ENCODE assay signal across 8 mouse cellular contexts in the genomic region with DNA sequence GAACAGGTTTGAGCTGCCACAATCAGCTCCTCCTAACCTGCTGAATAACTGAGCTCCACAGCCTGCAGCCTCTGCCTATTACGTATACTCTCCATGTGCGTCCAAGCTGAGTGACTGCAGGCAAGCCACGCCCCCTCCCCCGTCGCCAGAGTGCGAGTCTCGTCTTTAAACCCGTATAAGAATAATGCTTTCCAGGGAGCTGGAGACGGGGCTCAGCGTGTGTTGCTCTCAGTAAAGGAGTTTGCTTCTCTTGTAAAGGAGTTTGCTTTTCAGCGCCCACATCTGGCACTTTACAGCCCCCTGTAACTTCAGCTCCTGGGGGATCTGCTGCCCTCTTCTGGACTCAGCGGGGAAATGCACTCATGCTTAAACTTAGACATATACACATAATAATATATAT. TPM values are rescaled to one million over a fixed set of nuclear protein-coding genes. Genes with fewer than 3 reads are reported as not detected.
DNase-seq lines count a peak whose midpoint lies in the region; ATAC-seq and TF ChIP-seq lines count a peak whose summit lies in the region.

No protein-coding gene starts in this region.

- no peak for TF ChIP-seq POLR2A in cerebellum, adult 2 months (IDR thresholded peaks at IDR 0.05; ENCODE audit: borderline replicate concordance, insufficient read depth, low read length)

- H3K9ac ChIP-seq in forebrain, embryonic 16.5 days (replicated peaks; ENCODE audit: low read depth, low read length) = no peak overlapping the region
- no peak overlapping the region for H3K9ac ChIP-seq in limb, embryonic 13.5 days

- 0 out of 2 replicates have a peak overlapping the region, but pooled peaks have one; percentile 8 for H3K4me2 ChIP-seq in forebrain, embryonic 16.5 days (ENCODE audit: low read length)
- peak overlapping the region; percentile 48 for H3K4me2 ChIP-seq in limb, embryonic 13.5 days (replicated peaks)

- no peaks in the 10 kb centered on the region for H3K36me3 ChIP-seq in forebrain, embryonic 16.5 days (ENCODE audit: control insufficient read depth, insufficient read depth)
- H3K36me3 ChIP-seq in limb, embryonic 13.5 days = no peaks in the 10 kb centered on the region

- no peaks in the 10 kb centered on the region for H3K4me1 ChIP-seq in cerebellum, adult 2 months (ENCODE audit: control insufficient read depth, insufficient read depth, low read length)
- H3K4me1 ChIP-seq in forebrain, embryonic 16.5 days (replicated peaks; ENCODE audit: control insufficient read depth, insufficient read depth, low read length) = no peaks in the 10 kb centered on the region
- H3K4me1 ChIP-seq in limb, embryonic 13.5 days = peaks cover 4% of the 10 kb centered on the region

- H3K9me3 ChIP-seq in forebrain, embryonic 16.5 days (ENCODE audit: control insufficient read depth, low read length) = no peaks in the 10 kb centered on the region
- 0 out of 2 replicates have a peak, but pooled peaks cover 3% of the 10 kb centered on the region for H3K9me3 ChIP-seq in limb, embryonic 13.5 days

- 6% methylated on average over 12 of the region's 12 CpGs for WGBS in cerebellum, adult 2 months
- WGBS in forebrain, embryonic 16.5 days = 2% methylated on average over 12 of the region's 12 CpGs
- WGBS in limb, embryonic 13.5 days = 2% methylated on average over 12 of the region's 12 CpGs

- DNase-seq in cerebellum, adult 2 months = no peak
- no peak for DNase-seq in cerebellum, postnatal 36 days
- DNase-seq in ES-CJ7 (ENCODE audit: low read depth, low spot score) = peak; percentile 87
- peak; percentile 55 for DNase-seq in retina, embryonic 14.5 days (ENCODE audit: low spot score)
- no peak for DNase-seq in urinary bladder, adult 18-20 months (ENCODE audit: low spot score in 2 of 2)
- DNase-seq in urinary bladder, postnatal 14 days (ENCODE audit: low spot score) = no peak

- TF ChIP-seq CTCF in cerebellum, adult 2 months (IDR thresholded peaks at IDR 0.05; ENCODE audit: borderline replicate concordance, insufficient read depth, low read depth, low read length) = 0 out of 2 replicates have a peak, but pooled peaks have one; percentile 20

- ATAC-seq in forebrain, embryonic 16.5 days = no peak
- ATAC-seq in limb, embryonic 13.5 days (ENCODE audit: low FRiP score, low read depth) = peak; percentile 76

- H3K4me3 ChIP-seq in cerebellum, adult 2 months (replicated peaks; ENCODE audit: insufficient read depth, low read depth, low read length) = no peak overlapping the region
- H3K4me3 ChIP-seq in forebrain, embryonic 16.5 days (replicated peaks; ENCODE audit: low read length) = peak overlapping the region; percentile 10
- peak overlapping the region; percentile 25 for H3K4me3 ChIP-seq in limb, embryonic 13.5 days

- H3K27ac ChIP-seq in cerebellum, adult 2 months (ENCODE audit: insufficient read depth, low read length) = no peak overlapping the region
- no peak overlapping the region for H3K27ac ChIP-seq in forebrain, embryonic 16.5 days (ENCODE audit: low read length)
- H3K27ac ChIP-seq in limb, embryonic 13.5 days = peak overlapping the region; percentile 45; the same call in 1 of the 2 replicates

- H3K27me3 ChIP-seq in cerebellum, adult 2 months (ENCODE audit: control insufficient read depth, insufficient read depth, low read length) = no peaks in the 10 kb centered on the region
- H3K27me3 ChIP-seq in forebrain, embryonic 16.5 days (replicated peaks; ENCODE audit: control insufficient read depth, insufficient read depth, low read length) = no peaks in the 10 kb centered on the region
- no peaks in the 10 kb centered on the region for H3K27me3 ChIP-seq in limb, embryonic 13.5 days

RNA-seq across cellular contexts. Expression of gene Acacb, which starts 7.2 kb away (rescaled TPM):
- 4.6 and 5.2 TPM in 2 replicates for polyA plus RNA-seq in cerebellum, adult 2 months (2012; rRNA removed)
- 1.2 and 2.9 TPM in 2 replicates for polyA plus RNA-seq in forebrain, embryonic 16.5 days (2015; fragmentation: Nextera tagmentation; extraction: Ambion mirVana)
- 4.3 and 5.0 TPM in 2 replicates for polyA plus RNA-seq in limb, embryonic 13.5 days (2015; fragmentation: Nextera tagmentation; extraction: Ambion mirVana)

RNA-seq across cellular contexts. Expression of gene Ung, which starts 23.3 kb away (rescaled TPM):
- 4.3 and 4.6 TPM in 2 replicates for polyA plus RNA-seq in cerebellum, adult 2 months (2012; rRNA removed)
- polyA plus RNA-seq in forebrain, embryonic 16.5 days (2015; fragmentation: Nextera tagmentation; extraction: Ambion mirVana) = 19.1 TPM in 2 replicates
- polyA plus RNA-seq in limb, embryonic 13.5 days (2015; fragmentation: Nextera tagmentation; extraction: Ambion mirVana) = 46.9 and 48.3 TPM in 2 replicates

RNA-seq across cellular contexts. Expression of gene Alkbh2, which starts 25.5 kb away (rescaled TPM):
- 10.2 and 10.9 TPM in 2 replicates for polyA plus RNA-seq in cerebellum, adult 2 months (2012; rRNA removed)
- polyA plus RNA-seq in forebrain, embryonic 16.5 days (2015; fragmentation: Nextera tagmentation; extraction: Ambion mirVana) = 5.3 and 6.4 TPM in 2 replicates
- 10.8 and 11.9 TPM in 2 replicates for polyA plus RNA-seq in limb, embryonic 13.5 days (2015; fragmentation: Nextera tagmentation; extraction: Ambion mirVana)

Comparison
In these comparisons a context has a peak if more than half of its experiments do, and no peak if none do; other contexts are left out.
1. DNase-seq: peak in ES-CJ7 (single experiment) and retina, embryonic 14.5 days (single experiment); none in cerebellum, adult 2 months (0 of 2), cerebellum, postnatal 36 days (0 of 2), urinary bladder, adult 18-20 months (0 of 2) and urinary bladder, postnatal 14 days (single experiment).